Mouse (Mus musculus) lung, postnatal 0 days (tissue): Measurements from ENCODE around the gene Ptpre. TPM values are rescaled to one million over a fixed set of nuclear protein-coding genes. Genes with fewer than 3 reads are reported as not detected.
A peak's percentile ranks its signal among the peaks of the same experiment; 100 is the strongest.

Source experiments
- ATAC-seq: fragments of 200-750 bp; cut with Nextera tagmentation; 2 replicates; pipeline ENCODE4 v1.8.0; 2017; ENCODE audit warnings: moderate library complexity
- DNase-seq: peaks from one replicate; pipeline ENCODE4 v3.0.0-alpha.2; 2016; ENCODE audit warnings: low spot score
- H3K27ac ChIP-seq: fragments of 300-500 bp; sonication (generic); 2 replicates; pipeline ENCODE4 v1.5.1; 2014; ENCODE audit warnings: antibody characterized with exemption, mild to moderate bottlenecking, low read length, mixed read lengths
- H3K27me3 ChIP-seq: fragments of 300-500 bp; sonication (generic); replicated peaks from 2 replicates; pipeline ENCODE4 v1.6.1; 2014; ENCODE audit warnings: low read length, mixed read lengths; ENCODE audit not compliant: insufficient read depth
- H3K36me3 ChIP-seq: fragments of 300-500 bp; sonication (generic); 2 replicates; pipeline ENCODE4 v1.6.1; 2014; ENCODE audit warnings: low read length, mixed read lengths; ENCODE audit not compliant: insufficient read depth
- H3K4me1 ChIP-seq: fragments of 300-500 bp; sonication (generic); 2 replicates; pipeline ENCODE4 v1.6.1; 2014; ENCODE audit warnings: antibody characterized with exemption, low read depth, low read length, mixed read lengths; ENCODE audit not compliant: insufficient read depth
- H3K4me2 ChIP-seq: fragments of 300-500 bp; sonication (generic); replicated peaks from 2 replicates; pipeline ENCODE4 v1.6.1; 2014; ENCODE audit warnings: low read depth, mild to moderate bottlenecking, low read length, moderate library complexity, mixed read lengths
- H3K4me3 ChIP-seq: fragments of 300-500 bp; sonication (generic); 2 replicates; pipeline ENCODE4 v1.5.1; 2014; ENCODE audit warnings: low read depth, low read length
- H3K9ac ChIP-seq: fragments of 300-500 bp; sonication (generic); replicated peaks from 2 replicates; pipeline ENCODE4 v1.6.1; 2014; ENCODE audit warnings: low read depth, mild to moderate bottlenecking
- H3K9me3 ChIP-seq: fragments of 300-500 bp; sonication (generic); 2 replicates; pipeline ENCODE4 v1.6.1; 2016; ENCODE audit warnings: low read length, mixed read lengths
- CTCF ChIP-seq: IDR thresholded peaks from 2 replicates; pipeline ENCODE4 v1.5.1; 2016; ENCODE audit warnings: antibody characterized with exemption, mild to moderate bottlenecking
- EP300 ChIP-seq: IDR thresholded peaks from 2 replicates; pipeline ENCODE4 v1.6.1; 2016; ENCODE audit warnings: antibody characterized with exemption, mild to moderate bottlenecking, control low read depth
- WGBS: fragments of 180-500 bp; shearing (Covaris S2); extraction: QIAGEN DNeasy Blood & Tissue Kit; methylation state at CpG from one replicate; pipeline ENCODE4 v1.1.7; 2014; 5-methylcytosine and 5-hydroxymethylcytosine counted together
- polyA plus RNA-seq: library from polyadenylated mRNA; unstranded; fragments of >200 nt; fragmentation: Nextera tagmentation; extraction: Ambion mirVana; gene quantifications from 2 replicates; pipeline ENCODE4 v1.2.1, GENCODE M21; 2015

Ptpre gene
- polyA plus RNA-seq, 1 experiment from 2014 or later, result 8.6 TPM

GRCm38 (mm10) chr7:135710702-135711101, 173.4 kb downstream of the Ptpre start:
- H3K4me1 ChIP-seq, result peaks cover 5% of the 10 kb centered on the region; the same call in 1 of the 2 replicates
- no peak overlapping the region for H3K4me2 ChIP-seq
- 54% methylated on average over 2 of the region's 2 CpGs for WGBS
- H3K27ac ChIP-seq, result peak overlapping the region; percentile 34; the same call in 1 of the 2 replicates
- peak; percentile 67 for TF ChIP-seq EP300
- TF ChIP-seq CTCF, result no peak
- H3K9me3 ChIP-seq, result no peaks in the 10 kb centered on the region
- H3K9ac ChIP-seq, result no peak overlapping the region
- H3K27me3 ChIP-seq, result no peaks in the 10 kb centered on the region
- H3K36me3 ChIP-seq, result 0 out of 2 replicates have a peak, but pooled peaks cover 2% of the 10 kb centered on the region
- H3K4me3 ChIP-seq, result no peak overlapping the region
- DNase-seq (peak; percentile 64), ATAC-seq (peak; percentile 65)

GRCm38 (mm10) chr7:135712534-135712933, 175.3 kb downstream of the Ptpre start:
- Histone ChIP-seq H3K27me3 (no peaks in the 10 kb centered on the region), H3K36me3 (no peaks in the 10 kb centered on the region), H3K9me3 (no peaks in the 10 kb centered on the region), H3K4me1 (peaks cover 5% of the 10 kb centered on the region; the same call in 1 of the 2 replicates), H3K4me2 (no peak overlapping the region), H3K9ac (no peak overlapping the region), H3K27ac (no peak overlapping the region), H3K4me3 (no peak overlapping the region)
- no peak for DNase-seq
- no peak for ATAC-seq
- 75% methylated on average over 1 of the region's 1 CpGs for WGBS
- TF ChIP-seq CTCF, result no peak
- no peak for TF ChIP-seq EP300

GRCm38 (mm10) chr7:135713326-135713725, 176.0 kb downstream of the Ptpre start:
- Histone ChIP-seq H3K9me3 (no peaks in the 10 kb centered on the region), H3K27me3 (no peaks in the 10 kb centered on the region), H3K4me3 (no peak overlapping the region), H3K4me1 (peaks cover 5% of the 10 kb centered on the region; the same call in 1 of the 2 replicates), H3K27ac (no peak overlapping the region), H3K9ac (no peak overlapping the region), H3K36me3 (no peaks in the 10 kb centered on the region), H3K4me2 (no peak overlapping the region)
- WGBS, result 69% methylated on average over 8 of the region's 8 CpGs
- no peak for ATAC-seq
- no peak for TF ChIP-seq CTCF
- TF ChIP-seq EP300, result no peak
- DNase-seq, result no peak

- no peak for ATAC-seq
- H3K4me1 ChIP-seq, result peaks cover 5% of the 10 kb centered on the region; the same call in 1 of the 2 replicates
- H3K27ac ChIP-seq, result no peak overlapping the region
- 2% methylated on average over 7 of the region's 7 CpGs for WGBS
- peak overlapping the region; percentile 83 for H3K4me3 ChIP-seq
- no peak for DNase-seq
- H3K9ac ChIP-seq, result peak overlapping the region; percentile 43; the same call in 1 of the 2 replicates
- peak overlapping the region; percentile 91 for H3K4me2 ChIP-seq
- TF ChIP-seq EP300, result no peak
- H3K9me3 ChIP-seq, result no peaks in the 10 kb centered on the region
- H3K27me3 ChIP-seq, result no peaks in the 10 kb centered on the region
- no peaks in the 10 kb centered on the region for H3K36me3 ChIP-seq
Observed at GRCm38 (mm10) chr7:135715166-135715565, 177.9 kb downstream of the Ptpre start.

GRCm38 (mm10) chr7:135715642-135716444, 178.6 kb downstream of the Ptpre start, which contains the start of gene Mki67:
Gene Mki67 (minus strand): TSS chr7:135716361.
- under 1% methylated on average over 48 of the region's 82 CpGs for WGBS
- Histone ChIP-seq H3K27me3 (no peaks in the 10 kb centered on the region), H3K36me3 (no peaks in the 10 kb centered on the region), H3K4me1 (peaks cover 5% of the 10 kb centered on the region; the same call in 1 of the 2 replicates), H3K4me3 (peak within 1 kb of the TSS; percentile 83), H3K27ac (peak within 1 kb of the TSS; percentile 11), H3K4me2 (peak within 1 kb of the TSS; percentile 91), H3K9ac (peak within 1 kb of the TSS; percentile 43), H3K9me3 (no peaks in the 10 kb centered on the region)
- no peak for TF ChIP-seq EP300
- TF ChIP-seq CTCF, result no peak
- peak; percentile 31 for DNase-seq
- ATAC-seq, result peak; percentile 52

- 0% methylated on average over 21 of the region's 28 CpGs for WGBS
- no peak for TF ChIP-seq CTCF
- no peak for TF ChIP-seq EP300
- ATAC-seq (peak; percentile 98), DNase-seq (peak; percentile 98)
- peak overlapping the region; percentile 43; the same call in 1 of the 2 replicates for H3K9ac ChIP-seq
- no peaks in the 10 kb centered on the region for H3K9me3 ChIP-seq
- H3K27ac ChIP-seq, result peak overlapping the region; percentile 11; the same call in 1 of the 2 replicates
- H3K27me3 ChIP-seq, result no peaks in the 10 kb centered on the region
- peak overlapping the region; percentile 91 for H3K4me2 ChIP-seq
- no peaks in the 10 kb centered on the region for H3K36me3 ChIP-seq
- peaks cover 4% of the 10 kb centered on the region; the same call in 1 of the 2 replicates for H3K4me1 ChIP-seq
- peak overlapping the region; percentile 83 for H3K4me3 ChIP-seq
Observed at GRCm38 (mm10) chr7:135716445-135716877, 179.2 kb downstream of the Ptpre start.
